Mouse (Mus musculus) C2C12 (cell line): ENCODE data around the gene Hist1h2ac.
"Not testable (repeated sequence)": the region's sequence is repeated elsewhere in the genome, so short reads cannot be mapped to it uniquely, and the experiment has no call there.

Experiments used
- CTCF ChIP-seq: IDR thresholded peaks from one replicate; pipeline ENCODE4 v1.5.1; 2011; ENCODE audit not compliant: control insufficient read depth, insufficient read depth, insufficient read length
- FOSL1 ChIP-seq: IDR thresholded peaks from one replicate; pipeline ENCODE4 v1.8.0; 2011; ENCODE audit warnings: mild to moderate bottlenecking, low read length; ENCODE audit not compliant: poor library complexity, insufficient read depth, severe bottlenecking
- MAX ChIP-seq: IDR thresholded peaks from one replicate; pipeline ENCODE4 v1.6.1; 2011; ENCODE audit warnings: mild to moderate bottlenecking, control low read depth
- MYOD1 ChIP-seq: IDR thresholded peaks from one replicate; pipeline ENCODE4 v1.6.1; 2011; ENCODE audit warnings: low read depth; ENCODE audit not compliant: control insufficient read depth, insufficient read length
- USF1 ChIP-seq: IDR thresholded peaks from one replicate; pipeline ENCODE4 v1.6.1; 2011; ENCODE audit warnings: low read depth, mild to moderate bottlenecking, control low read depth, moderate library complexity

- TF ChIP-seq CTCF, FOSL1, MAX, USF1, MYOD1: not testable (repeated sequence)
Measured at GRCm38 (mm10) chr13:23684295-23684945, 672 bp upstream of the Hist1h2ac start.
